Mouse (Mus musculus) hindbrain, embryonic 11.5 days (tissue): ENCODE measurements at regions not wholly inside any gene's neighbourhood (a gene's known extent, or its start where the extent isn't known, plus 50 kb on each side); places are given as distances from the start of the nearest gene placed in this dataset.
"Not testable (repeated sequence)": the region's sequence is repeated elsewhere in the genome, so short reads cannot be mapped to it uniquely, and the experiment has no call there.

Source experiments
- ATAC-seq: fragments of 200-750 bp; cut with Nextera tagmentation; 2 replicates; pipeline ENCODE4 v1.8.0; 2017; ENCODE audit warnings: mild to moderate bottlenecking, moderate TSS enrichment, moderate library complexity; ENCODE audit not compliant: low FRiP score
- DNase-seq: peaks from one replicate; pipeline ENCODE4 v3.0.0-alpha.2; 2015; ENCODE audit warnings: low spot score
- H3K27ac ChIP-seq: fragments of 300-500 bp; sonication (generic); 2 replicates; pipeline ENCODE4 v1.5.1; 2014; ENCODE audit warnings: mild to moderate bottlenecking, low read depth, low read length
- H3K27me3 ChIP-seq: fragments of 300-500 bp; sonication (generic); 2 replicates; pipeline ENCODE4 v1.6.1; 2014; ENCODE audit warnings: mild to moderate bottlenecking, low read length, moderate library complexity, mixed read lengths; ENCODE audit not compliant: control insufficient read depth, insufficient read depth
- H3K36me3 ChIP-seq: fragments of 300-500 bp; sonication (generic); 2 replicates; pipeline ENCODE4 v1.6.1; 2014; ENCODE audit warnings: mild to moderate bottlenecking, low read length, moderate library complexity, mixed read lengths; ENCODE audit not compliant: control insufficient read depth, insufficient read depth
- H3K4me1 ChIP-seq: fragments of 300-500 bp; sonication (generic); replicated peaks from 2 replicates; pipeline ENCODE4 v1.6.1; 2014; ENCODE audit warnings: low read length, mixed read lengths; ENCODE audit not compliant: control insufficient read depth, insufficient read depth
- H3K4me2 ChIP-seq: fragments of 300-500 bp; sonication (generic); replicated peaks from 2 replicates; pipeline ENCODE4 v1.6.1; 2014; ENCODE audit warnings: mild to moderate bottlenecking, low read depth, low read length
- H3K4me3 ChIP-seq: fragments of 300-500 bp; sonication (generic); 2 replicates; pipeline ENCODE4 v1.5.1; 2014; ENCODE audit warnings: low read depth, low read length
- H3K9ac ChIP-seq: fragments of 300-500 bp; sonication (generic); 2 replicates; pipeline ENCODE4 v1.6.1; 2014; ENCODE audit warnings: low read depth, low read length
- H3K9me3 ChIP-seq: fragments of 300-500 bp; sonication (generic); 2 replicates; pipeline ENCODE4 v1.6.1; 2016; ENCODE audit warnings: low read length; ENCODE audit not compliant: control insufficient read depth
- WGBS: fragments of 180-500 bp; shearing (Covaris S2); extraction: QIAGEN DNeasy Blood & Tissue Kit; methylation state at CpG from one replicate; pipeline ENCODE4 v1.1.7; 2014; 5-methylcytosine and 5-hydroxymethylcytosine counted together

DNA sequence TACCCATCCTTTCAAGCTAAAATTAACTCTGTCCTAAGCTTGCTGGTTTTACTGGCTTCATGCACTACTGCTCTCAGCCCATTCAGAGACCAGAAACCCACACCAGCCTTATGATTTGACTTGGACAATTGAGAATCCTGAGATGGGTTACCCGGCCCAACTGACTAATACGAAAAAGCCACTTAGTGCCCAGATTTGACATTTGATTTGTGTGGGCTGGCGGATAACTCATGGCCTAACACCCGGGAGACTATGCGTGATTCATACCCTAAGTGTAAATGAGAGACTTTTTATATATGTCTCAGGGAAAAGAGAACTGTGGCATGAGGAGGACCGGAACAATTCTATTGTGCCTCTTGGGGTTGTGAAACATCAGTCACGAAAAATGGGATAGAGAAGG is 126.3 kb upstream of the Hpf1 start:
- no peak overlapping the region for H3K27ac ChIP-seq
- H3K9ac ChIP-seq, result no peak overlapping the region
- no peak for DNase-seq
- no peaks in the 10 kb centered on the region for H3K27me3 ChIP-seq
- no peak overlapping the region for H3K4me3 ChIP-seq
- H3K4me1 ChIP-seq, result no peaks in the 10 kb centered on the region
- H3K4me2 ChIP-seq, result no peak overlapping the region
- ATAC-seq, result no peak
- 94% methylated on average over 7 of the region's 7 CpGs for WGBS
- no peaks in the 10 kb centered on the region for H3K9me3 ChIP-seq
- no peaks in the 10 kb centered on the region for H3K36me3 ChIP-seq

DNA sequence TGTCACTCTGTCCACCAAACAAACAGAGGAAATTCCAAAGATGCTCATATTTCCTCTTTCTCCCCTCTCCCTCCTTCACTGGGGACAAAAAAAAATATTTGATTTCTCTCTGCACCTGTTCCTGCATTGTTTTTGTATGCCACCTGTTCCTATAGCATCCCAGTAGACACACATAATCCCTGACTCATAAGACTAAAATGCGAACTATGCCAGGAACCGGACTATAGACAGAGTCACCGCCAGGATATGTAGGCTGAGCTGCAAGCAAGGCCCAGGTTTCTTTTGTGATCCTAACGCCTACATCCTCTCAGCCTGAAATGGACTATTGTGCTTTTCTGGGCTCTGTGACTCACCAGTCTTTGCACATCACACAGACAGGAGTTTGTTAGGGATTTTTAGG is 116.9 kb upstream of the Hpf1 start:
- ATAC-seq (no peak), DNase-seq (no peak)
- Histone ChIP-seq H3K9me3 (no peaks in the 10 kb centered on the region), H3K9ac (no peak overlapping the region), H3K36me3 (no peaks in the 10 kb centered on the region), H3K27ac (no peak overlapping the region), H3K4me2 (no peak overlapping the region), H3K27me3 (no peaks in the 10 kb centered on the region), H3K4me1 (no peaks in the 10 kb centered on the region), H3K4me3 (no peak overlapping the region)
- WGBS, result 70% methylated on average over 4 of the region's 4 CpGs

DNA sequence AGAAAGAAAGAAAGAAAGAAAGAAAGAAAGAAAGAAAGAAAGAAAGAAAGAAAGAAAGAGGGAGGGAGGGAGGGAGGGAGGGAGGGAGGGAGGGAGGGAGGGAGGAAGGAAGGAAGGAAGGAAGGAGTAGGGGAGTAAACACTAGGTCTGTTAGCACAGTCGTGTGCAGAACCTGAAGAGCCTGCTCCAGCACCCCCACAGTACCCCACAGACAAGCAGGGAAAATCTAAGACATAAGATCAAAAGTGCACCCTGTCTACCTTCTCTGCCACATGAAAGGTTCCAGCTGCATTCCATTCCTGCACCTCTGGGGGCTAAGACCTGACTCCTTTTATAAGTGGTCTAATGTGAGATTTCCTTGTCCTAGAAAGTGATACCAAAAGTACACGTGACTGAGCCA is 114.0 kb upstream of the Hpf1 start:
- not testable (repeated sequence) for H3K9ac ChIP-seq, H3K4me1 ChIP-seq, DNase-seq, ATAC-seq, H3K27me3 ChIP-seq, H3K4me3 ChIP-seq, H3K9me3 ChIP-seq, H3K36me3 ChIP-seq, H3K4me2 ChIP-seq, H3K27ac ChIP-seq
- WGBS, result 47% methylated on average over 2 of the region's 2 CpGs

DNA sequence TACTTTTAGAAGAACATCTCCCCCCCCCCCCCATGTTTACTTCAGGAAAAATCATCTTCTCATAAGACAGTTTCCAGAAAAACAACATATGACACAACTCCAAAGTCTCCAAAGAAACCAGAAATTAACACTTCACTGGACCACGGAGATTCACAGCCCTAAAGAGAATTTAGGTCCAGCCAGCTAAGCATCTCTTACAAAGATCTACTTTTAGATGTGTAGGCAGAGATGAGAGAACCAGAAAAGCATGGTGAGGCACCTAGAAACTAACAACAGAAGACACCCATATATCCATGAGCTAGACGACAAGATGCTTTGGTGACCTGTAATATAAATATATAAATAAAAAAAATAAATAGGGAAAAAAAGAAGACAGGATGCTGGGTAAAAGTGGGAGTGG is 105.2 kb upstream of the Hpf1 start:
- ATAC-seq (no peak), DNase-seq (no peak)
- 86% methylated on average over 2 of the region's 2 CpGs for WGBS
- Histone ChIP-seq H3K36me3 (no peaks in the 10 kb centered on the region), H3K27ac (no peak overlapping the region), H3K27me3 (no peaks in the 10 kb centered on the region), H3K4me3 (no peak overlapping the region), H3K4me1 (no peaks in the 10 kb centered on the region), H3K9me3 (no peaks in the 10 kb centered on the region), H3K9ac (no peak overlapping the region), H3K4me2 (no peak overlapping the region)

DNA sequence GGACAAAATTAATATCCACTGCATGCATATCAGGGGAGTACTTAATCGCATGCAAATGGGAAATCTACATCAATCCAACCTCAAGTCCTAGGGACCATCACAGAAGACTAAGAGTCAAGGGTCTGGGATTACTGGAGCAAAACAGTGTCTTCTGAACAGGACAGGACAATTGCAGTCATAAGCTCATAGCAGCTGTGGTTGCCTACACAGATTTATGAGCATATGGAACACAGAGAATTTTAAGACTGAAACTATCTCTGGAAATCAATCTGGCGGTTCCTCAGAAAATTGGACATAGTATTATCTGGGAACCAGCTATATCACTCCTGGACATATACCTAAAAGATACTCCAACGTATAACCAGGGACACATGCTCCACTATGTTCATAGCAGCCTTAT is 99.8 kb upstream of the Hpf1 start:
- Histone ChIP-seq H3K27me3 (no peaks in the 10 kb centered on the region), H3K36me3 (no peaks in the 10 kb centered on the region), H3K9me3 (no peaks in the 10 kb centered on the region), H3K4me3 (no peak overlapping the region), H3K27ac (no peak overlapping the region), H3K4me1 (no peaks in the 10 kb centered on the region), H3K4me2 (no peak overlapping the region), H3K9ac (no peak overlapping the region)
- ATAC-seq, result no peak
- DNase-seq, result no peak
- WGBS, result 86% methylated on average over 3 of the region's 3 CpGs

DNA sequence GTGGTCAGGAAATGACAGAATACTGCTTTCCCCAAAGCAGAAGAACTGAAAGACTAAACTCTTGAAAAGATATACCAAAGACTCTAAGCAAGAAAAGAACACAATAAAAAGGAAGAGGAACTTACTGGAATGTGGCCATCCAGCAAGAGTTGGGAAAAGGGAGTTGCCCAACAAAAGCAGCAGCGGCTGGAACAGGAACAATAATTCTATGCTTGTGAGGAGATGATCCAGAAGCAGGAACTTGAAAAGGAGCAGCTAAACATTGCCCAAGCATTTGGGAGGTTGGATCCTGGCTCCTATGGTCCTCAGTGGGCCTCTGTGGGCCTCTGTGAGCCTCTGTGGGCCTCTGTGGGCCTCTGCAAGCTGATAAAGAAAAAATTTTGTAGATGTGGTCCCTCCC is 97.7 kb upstream of the Hpf1 start:
- WGBS, result 83% methylated on average over 1 of the region's 1 CpGs
- ATAC-seq, result no peak
- H3K27me3 ChIP-seq, result no peaks in the 10 kb centered on the region

DNA sequence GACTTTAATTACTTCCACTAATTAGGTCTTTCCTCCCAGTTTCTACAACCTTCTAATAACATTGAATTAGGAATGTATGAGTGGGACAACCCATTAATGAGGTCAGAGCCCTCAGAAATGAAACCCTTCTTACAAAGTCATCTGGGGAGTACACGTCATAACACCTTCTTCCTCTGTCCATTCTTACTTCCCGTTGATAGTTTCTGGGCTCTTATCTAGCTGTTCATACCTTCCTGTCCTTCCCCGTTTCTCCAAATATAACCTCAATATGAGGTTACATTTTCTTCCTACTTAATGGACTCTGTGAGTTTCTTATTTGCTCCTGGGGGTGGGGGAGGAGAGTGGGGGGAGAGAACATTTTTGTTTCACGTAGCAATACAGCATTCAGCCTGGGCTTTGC is 85.4 kb upstream of the Hpf1 start:
- no peak overlapping the region for H3K4me3 ChIP-seq
- 95% methylated on average over 4 of the region's 4 CpGs for WGBS
- ATAC-seq, result no peak

More for the DNA sequence above, 97.7 kb upstream of the Hpf1 start:
- no peak overlapping the region for H3K4me3 ChIP-seq
- H3K9me3 ChIP-seq, result no peaks in the 10 kb centered on the region
- H3K27ac ChIP-seq, result no peak overlapping the region
- no peaks in the 10 kb centered on the region for H3K4me1 ChIP-seq
- H3K9ac ChIP-seq, result no peak overlapping the region
- DNase-seq, result no peak
- no peak overlapping the region for H3K4me2 ChIP-seq
- no peaks in the 10 kb centered on the region for H3K36me3 ChIP-seq

DNA sequence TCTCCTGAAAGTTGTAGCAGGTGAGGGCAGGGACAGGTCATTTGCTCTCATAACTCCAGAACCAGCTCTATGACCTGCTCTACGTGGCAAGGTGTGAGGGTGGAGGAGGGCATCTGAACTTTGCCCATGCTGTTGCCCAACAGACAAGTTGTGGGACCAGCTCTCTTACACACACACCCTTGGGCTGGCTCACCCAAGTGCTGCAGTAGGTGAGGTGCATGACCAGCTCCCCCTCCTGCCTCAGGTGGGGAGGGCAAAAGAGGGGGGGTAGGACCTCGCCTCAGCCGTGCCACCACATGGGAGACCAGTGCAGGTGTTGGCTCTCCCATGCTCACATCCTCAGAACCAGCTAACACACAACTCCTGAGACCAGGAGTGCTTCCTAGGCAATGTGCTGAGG is 83.4 kb upstream of the Hpf1 start:
- Histone ChIP-seq H3K27me3 (no peaks in the 10 kb centered on the region), H3K4me3 (no peak overlapping the region), H3K9me3 (no peaks in the 10 kb centered on the region), H3K9ac (no peak overlapping the region), H3K4me1 (no peaks in the 10 kb centered on the region), H3K36me3 (no peaks in the 10 kb centered on the region), H3K4me2 (no peak overlapping the region), H3K27ac (no peak overlapping the region)
- 0 out of 2 replicates have a peak, but pooled peaks have one; percentile 25 for ATAC-seq
- 80% methylated on average over 3 of the region's 3 CpGs for WGBS
- DNase-seq, result no peak

More for the DNA sequence above, 85.4 kb upstream of the Hpf1 start:
- no peaks in the 10 kb centered on the region for H3K27me3 ChIP-seq
- H3K4me1 ChIP-seq, result no peaks in the 10 kb centered on the region
- H3K4me2 ChIP-seq, result no peak overlapping the region
- H3K36me3 ChIP-seq, result no peaks in the 10 kb centered on the region
- DNase-seq, result no peak
- no peak overlapping the region for H3K9ac ChIP-seq
- H3K9me3 ChIP-seq, result no peaks in the 10 kb centered on the region
- H3K27ac ChIP-seq, result no peak overlapping the region

DNA sequence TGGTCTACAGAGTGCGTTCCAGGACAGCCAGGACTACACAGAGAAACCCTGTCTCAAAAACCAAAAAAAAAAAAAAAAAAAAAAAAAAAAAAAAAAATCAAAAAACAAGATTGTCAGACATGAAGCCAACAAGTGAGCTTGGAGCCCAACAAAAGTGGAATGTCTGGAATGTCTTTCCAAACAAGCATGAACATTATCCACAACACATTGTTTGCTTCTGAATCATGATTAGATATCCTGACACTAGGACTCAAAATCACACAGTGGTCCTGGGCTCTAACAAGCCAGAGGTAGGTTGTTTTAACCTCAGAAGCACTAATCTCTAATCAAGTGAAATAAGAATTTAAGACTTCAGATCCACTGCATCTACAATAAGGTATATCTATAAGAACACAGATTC is 80.4 kb upstream of the Hpf1 start:
- no peak overlapping the region for H3K4me3 ChIP-seq
- DNase-seq (no peak), ATAC-seq (no peak)
- H3K9me3 ChIP-seq, result no peaks in the 10 kb centered on the region
- no peak overlapping the region for H3K27ac ChIP-seq
- no peaks in the 10 kb centered on the region for H3K36me3 ChIP-seq
- no peak overlapping the region for H3K9ac ChIP-seq
- WGBS, result 100% methylated on average over 1 of the region's 1 CpGs
- no peaks in the 10 kb centered on the region for H3K27me3 ChIP-seq
- H3K4me2 ChIP-seq, result no peak overlapping the region
- no peaks in the 10 kb centered on the region for H3K4me1 ChIP-seq
